Mouse (Mus musculus): ENCODE data around the gene Bglap3. TPM values are rescaled to one million over a fixed set of nuclear protein-coding genes. Genes with fewer than 3 reads are reported as not detected.
"Not testable (repeated sequence)": the region's sequence is repeated elsewhere in the genome, so short reads cannot be mapped to it uniquely, and the experiment has no call there.

The Bglap3 gene
- polyA plus RNA-seq, 1 experiment from 2014 or later, result 0.28 TPM

GRCm38 (mm10) chr3:88393776-88394375 lies 21.3 kb upstream of the Bglap3 start:
- no peak overlapping the region for H3K27ac ChIP-seq (ENCODE audit: low read depth)
- H3K9ac ChIP-seq (ENCODE audit: low read length), result no peak overlapping the region
- no peak for ATAC-seq (replicated peaks; ENCODE audit: low FRiP score, low TSS enrichment, low read depth)
- no peak overlapping the region for H3K4me3 ChIP-seq (ENCODE audit: low read depth, low read length)
- peaks cover 25% of the 10 kb centered on the region for H3K36me3 ChIP-seq (ENCODE audit: control insufficient read depth, insufficient read depth, low read length)
- DNase-seq (ENCODE audit: low spot score), result no peak
- WGBS, result 91% methylated on average over 9 of the region's 9 CpGs
- no peaks in the 10 kb centered on the region for H3K9me3 ChIP-seq (ENCODE audit: control insufficient read depth, low read length)
- no peaks in the 10 kb centered on the region for H3K4me1 ChIP-seq (replicated peaks; ENCODE audit: control insufficient read depth, insufficient read depth, low read length)
- no peaks in the 10 kb centered on the region for H3K27me3 ChIP-seq (replicated peaks; ENCODE audit: control insufficient read depth, insufficient read depth, low read length)
- H3K4me2 ChIP-seq (ENCODE audit: low read length), result no peak overlapping the region

- H3K27me3 ChIP-seq (replicated peaks; ENCODE audit: control insufficient read depth, insufficient read depth, low read length), result no peaks in the 10 kb centered on the region
- H3K4me1 ChIP-seq (replicated peaks; ENCODE audit: control insufficient read depth, insufficient read depth, low read length), result no peaks in the 10 kb centered on the region
- H3K9ac ChIP-seq (ENCODE audit: low read length), result no peak within 1 kb of the TSS
- ATAC-seq (replicated peaks; ENCODE audit: low FRiP score, low TSS enrichment, low read depth) (no peak), DNase-seq (ENCODE audit: low spot score) (peak; percentile 23)
- no peak within 1 kb of the TSS for H3K4me3 ChIP-seq (ENCODE audit: low read depth, low read length)
- H3K9me3 ChIP-seq (ENCODE audit: control insufficient read depth, low read length), result no peaks in the 10 kb centered on the region
- 76% methylated on average over 5 of the region's 5 CpGs for WGBS
- no peak within 1 kb of the TSS for H3K27ac ChIP-seq (ENCODE audit: low read depth)
- no peaks in the 10 kb centered on the region for H3K36me3 ChIP-seq (ENCODE audit: control insufficient read depth, insufficient read depth, low read length)
- H3K4me2 ChIP-seq (ENCODE audit: low read length), result no peak within 1 kb of the TSS
These were observed 11.8 kb upstream of the Bglap3 start, which contains the start of gene Bglap for GRCm38 (mm10) chr3:88384364-88384763. Bglap (minus strand) TSS chr3:88384464.

GRCm38 (mm10) chr3:88382383-88382782 lies 9.8 kb upstream of the Bglap3 start:
- H3K36me3 ChIP-seq (ENCODE audit: control insufficient read depth, insufficient read depth, low read length); H3K4me2 ChIP-seq (ENCODE audit: low read length); H3K4me3 ChIP-seq (ENCODE audit: low read depth, low read length); H3K9ac ChIP-seq (ENCODE audit: low read length); H3K4me1 ChIP-seq (replicated peaks; ENCODE audit: control insufficient read depth, insufficient read depth, low read length); H3K27me3 ChIP-seq (replicated peaks; ENCODE audit: control insufficient read depth, insufficient read depth, low read length); H3K27ac ChIP-seq (ENCODE audit: low read depth); H3K9me3 ChIP-seq (ENCODE audit: control insufficient read depth, low read length); ATAC-seq (replicated peaks; ENCODE audit: low FRiP score, low TSS enrichment, low read depth): not testable (repeated sequence)
- WGBS, result 0% methylated on average over 1 of the region's 7 CpGs
- peak; percentile 12 for DNase-seq (ENCODE audit: low spot score)

- not testable (repeated sequence) for H3K9ac ChIP-seq (ENCODE audit: low read length); H3K27me3 ChIP-seq (replicated peaks; ENCODE audit: control insufficient read depth, insufficient read depth, low read length); H3K4me1 ChIP-seq (replicated peaks; ENCODE audit: control insufficient read depth, insufficient read depth, low read length); H3K9me3 ChIP-seq (ENCODE audit: control insufficient read depth, low read length); H3K36me3 ChIP-seq (ENCODE audit: control insufficient read depth, insufficient read depth, low read length); H3K27ac ChIP-seq (ENCODE audit: low read depth)
- ATAC-seq (replicated peaks; ENCODE audit: low FRiP score, low TSS enrichment, low read depth) (peak; percentile 83), DNase-seq (ENCODE audit: low spot score) (peak; percentile 67)
- H3K4me3 ChIP-seq (ENCODE audit: low read depth, low read length), result peak overlapping the region; percentile 8; the same call in 1 of the 2 replicates
- H3K4me2 ChIP-seq (ENCODE audit: low read length), result peak overlapping the region; percentile 41
- WGBS, result 10% methylated on average over 16 of the region's 22 CpGs
These were observed 9.1 kb upstream of the Bglap3 start for GRCm38 (mm10) chr3:88381389-88382315.

GRCm38 (mm10) chr3:88378599-88378998 lies 6.1 kb upstream of the Bglap3 start, which contains the start of gene Bglap2:
Bglap2 (minus strand) TSS chr3:88378699.
- H3K27ac ChIP-seq (ENCODE audit: low read depth); H3K27me3 ChIP-seq (replicated peaks; ENCODE audit: control insufficient read depth, insufficient read depth, low read length); H3K9me3 ChIP-seq (ENCODE audit: control insufficient read depth, low read length); H3K4me3 ChIP-seq (ENCODE audit: low read depth, low read length); H3K4me1 ChIP-seq (replicated peaks; ENCODE audit: control insufficient read depth, insufficient read depth, low read length); ATAC-seq (replicated peaks; ENCODE audit: low FRiP score, low TSS enrichment, low read depth); H3K9ac ChIP-seq (ENCODE audit: low read length); H3K4me2 ChIP-seq (ENCODE audit: low read length); H3K36me3 ChIP-seq (ENCODE audit: control insufficient read depth, insufficient read depth, low read length): not testable (repeated sequence)
- peak; percentile 12 for DNase-seq (ENCODE audit: low spot score)
- WGBS, result 81% methylated on average over 5 of the region's 5 CpGs

GRCm38 (mm10) chr3:88376644-88377043 lies 4.1 kb upstream of the Bglap3 start:
- H3K4me1 ChIP-seq (replicated peaks; ENCODE audit: control insufficient read depth, insufficient read depth, low read length); H3K4me3 ChIP-seq (ENCODE audit: low read depth, low read length); H3K36me3 ChIP-seq (ENCODE audit: control insufficient read depth, insufficient read depth, low read length); DNase-seq (ENCODE audit: low spot score); H3K9me3 ChIP-seq (ENCODE audit: control insufficient read depth, low read length); H3K27ac ChIP-seq (ENCODE audit: low read depth); H3K27me3 ChIP-seq (replicated peaks; ENCODE audit: control insufficient read depth, insufficient read depth, low read length); H3K9ac ChIP-seq (ENCODE audit: low read length): not testable (repeated sequence)
- WGBS, result 19% methylated on average over 5 of the region's 7 CpGs
- peak overlapping the region; percentile 37 for H3K4me2 ChIP-seq (ENCODE audit: low read length)
- 0 out of 2 replicates have a peak, but pooled peaks have one; percentile 45 for ATAC-seq (replicated peaks; ENCODE audit: low FRiP score, low TSS enrichment, low read depth)

- Histone ChIP-seq H3K4me2 (ENCODE audit: low read length) (peak overlapping the region; percentile 37), H3K4me3 (ENCODE audit: low read depth, low read length) (0 out of 2 replicates have a peak overlapping the region, but pooled peaks have one; percentile 2)
- DNase-seq (ENCODE audit: low spot score), result peak; percentile 65
- not testable (repeated sequence) for H3K4me1 ChIP-seq (replicated peaks; ENCODE audit: control insufficient read depth, insufficient read depth, low read length); H3K9me3 ChIP-seq (ENCODE audit: control insufficient read depth, low read length); H3K27ac ChIP-seq (ENCODE audit: low read depth); H3K9ac ChIP-seq (ENCODE audit: low read length); H3K27me3 ChIP-seq (replicated peaks; ENCODE audit: control insufficient read depth, insufficient read depth, low read length); H3K36me3 ChIP-seq (ENCODE audit: control insufficient read depth, insufficient read depth, low read length)
- 12% methylated on average over 16 of the region's 19 CpGs for WGBS
- peak; percentile 88 for ATAC-seq (replicated peaks; ENCODE audit: low FRiP score, low TSS enrichment, low read depth)
These were observed 3.4 kb upstream of the Bglap3 start for GRCm38 (mm10) chr3:88375750-88376626.

GRCm38 (mm10) chr3:88368511-88368910 lies 4.0 kb downstream of the Bglap3 start:
- H3K4me2 ChIP-seq (ENCODE audit: low read length); DNase-seq (ENCODE audit: low spot score); H3K9ac ChIP-seq (ENCODE audit: low read length); ATAC-seq (replicated peaks; ENCODE audit: low FRiP score, low TSS enrichment, low read depth); H3K4me1 ChIP-seq (replicated peaks; ENCODE audit: control insufficient read depth, insufficient read depth, low read length); H3K9me3 ChIP-seq (ENCODE audit: control insufficient read depth, low read length); H3K4me3 ChIP-seq (ENCODE audit: low read depth, low read length); H3K27ac ChIP-seq (ENCODE audit: low read depth); H3K36me3 ChIP-seq (ENCODE audit: control insufficient read depth, insufficient read depth, low read length): not testable (repeated sequence)
- H3K27me3 ChIP-seq (replicated peaks; ENCODE audit: control insufficient read depth, insufficient read depth, low read length), result peaks cover 16% of the 10 kb centered on the region
- WGBS, result 90% methylated on average over 7 of the region's 7 CpGs

Data from intestine, embryonic 14.5 days (tissue).